Mouse (Mus musculus) layer of hippocampus, postnatal 25 days (tissue): ENCODE results near the gene Cntn4. TPM values are rescaled to one million over a fixed set of nuclear protein-coding genes. Genes with fewer than 3 reads are reported as not detected.

Experiments used
- DNase-seq, 2 experiments: peaks; one replicate each; pipeline ENCODE4 v3.0.0; 2022; ENCODE audit warnings: mixed read lengths in 2 of 2, low spot score in 1 of 2; ENCODE audit errors: extremely low spot score in 1 of 2
- total RNA-seq, 2 experiments: library from RNA; stranded (reverse); gene quantifications; 2 replicates each; pipeline ENCODE4 v1.2.3; 2021

Gene Cntn4
- total RNA-seq, 2 experiments from 2014 or later: 21.9 to 27.1 TPM

- no peak for DNase-seq
Measured at GRCm38 (mm10) chr6:106747251-106747650, 1069.8 kb downstream of the Cntn4 start.

GRCm38 (mm10) chr6:106747804-106748203 is 1070.3 kb downstream of the Cntn4 start:
- DNase-seq: no peak
